Mouse (Mus musculus): ENCODE results near the gene Msx1.

Gene Msx1

DNA sequence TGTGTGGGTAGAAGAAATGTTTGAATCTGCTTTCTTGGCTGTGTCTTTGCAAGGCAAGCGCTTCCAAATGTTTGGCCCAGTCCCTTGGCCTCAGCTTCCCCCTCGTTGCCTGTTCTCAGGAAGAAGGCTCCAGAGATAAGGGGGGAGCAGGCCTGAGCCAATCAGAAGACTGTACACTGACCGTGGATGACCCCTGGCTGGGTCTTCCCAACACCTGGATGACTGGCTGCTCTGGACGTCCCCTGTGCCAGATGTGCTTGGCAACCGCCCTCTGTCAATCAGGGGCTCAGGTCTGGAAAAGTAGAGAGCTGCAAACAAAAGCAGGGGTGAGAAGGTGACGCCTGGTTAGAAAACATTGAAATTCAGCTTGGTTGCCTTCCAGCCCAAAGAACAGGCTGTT is 27.1 kb downstream of the Msx1 start:
- DNase-seq (ENCODE audit: low read depth, low spot score) = no peak

DNA sequence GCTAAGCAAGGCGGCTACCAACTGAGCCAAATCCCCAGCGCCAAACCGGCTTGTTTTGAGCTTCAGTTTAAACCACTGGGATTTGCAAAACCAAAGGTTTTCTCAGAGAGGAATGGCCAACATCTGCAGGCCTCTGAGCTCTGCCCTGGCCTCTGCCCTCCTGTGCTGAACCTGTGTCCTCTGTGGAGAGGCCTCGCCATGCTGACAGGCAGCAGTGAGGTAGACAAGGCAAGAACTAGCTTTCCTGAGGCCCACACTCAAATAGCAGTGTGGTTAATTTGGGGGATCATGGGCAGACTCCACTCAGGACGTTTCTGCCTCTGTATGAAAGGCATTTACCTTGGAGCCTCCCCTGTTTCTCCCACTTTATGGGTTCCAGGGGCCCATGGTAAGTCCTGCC is 27.6 kb downstream of the Msx1 start:
- no peak for DNase-seq (ENCODE audit: low read depth, low spot score)

DNA sequence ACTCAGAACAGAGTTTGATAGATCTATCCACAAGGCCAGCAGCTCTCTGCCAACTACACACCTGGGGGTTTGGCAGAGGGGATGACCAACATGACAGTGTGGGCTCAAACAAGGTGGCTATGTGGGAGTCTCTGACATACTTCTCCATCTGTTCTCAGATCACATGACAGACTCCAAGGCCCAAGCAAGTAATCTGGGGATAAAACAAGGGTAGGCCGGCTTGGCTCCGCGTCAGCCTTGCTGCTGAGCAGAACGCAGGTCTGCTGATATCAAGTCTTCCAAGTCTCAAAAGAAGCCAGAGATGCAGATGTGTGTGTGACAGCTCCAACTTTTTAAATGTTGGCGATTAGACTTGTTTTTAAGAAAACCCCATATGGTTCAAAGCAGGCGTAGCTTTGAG is 28.7 kb downstream of the Msx1 start:
- peak; percentile 13 for DNase-seq (ENCODE audit: low read depth, low spot score)

DNA sequence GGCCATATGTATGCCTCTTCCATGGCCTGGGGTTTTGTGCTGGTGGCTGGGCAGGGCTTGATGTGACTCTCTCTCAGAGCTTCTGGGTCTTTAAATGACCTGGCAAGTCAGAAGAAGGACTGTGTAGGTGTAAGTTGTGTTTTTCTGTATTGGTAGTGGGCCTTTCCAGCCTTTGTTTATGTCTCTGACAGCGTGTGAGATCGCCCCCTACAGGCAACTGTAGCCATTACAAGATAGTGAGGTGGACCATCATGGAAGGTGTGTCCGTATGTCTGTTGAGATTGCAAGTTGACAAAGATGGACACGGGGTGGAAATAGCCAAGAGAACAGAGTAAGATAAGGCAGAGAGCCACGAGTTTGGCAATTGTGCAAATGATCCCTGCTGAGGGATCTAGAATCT is 32.2 kb downstream of the Msx1 start:
- DNase-seq (ENCODE audit: low read depth, low spot score) = no peak

DNA sequence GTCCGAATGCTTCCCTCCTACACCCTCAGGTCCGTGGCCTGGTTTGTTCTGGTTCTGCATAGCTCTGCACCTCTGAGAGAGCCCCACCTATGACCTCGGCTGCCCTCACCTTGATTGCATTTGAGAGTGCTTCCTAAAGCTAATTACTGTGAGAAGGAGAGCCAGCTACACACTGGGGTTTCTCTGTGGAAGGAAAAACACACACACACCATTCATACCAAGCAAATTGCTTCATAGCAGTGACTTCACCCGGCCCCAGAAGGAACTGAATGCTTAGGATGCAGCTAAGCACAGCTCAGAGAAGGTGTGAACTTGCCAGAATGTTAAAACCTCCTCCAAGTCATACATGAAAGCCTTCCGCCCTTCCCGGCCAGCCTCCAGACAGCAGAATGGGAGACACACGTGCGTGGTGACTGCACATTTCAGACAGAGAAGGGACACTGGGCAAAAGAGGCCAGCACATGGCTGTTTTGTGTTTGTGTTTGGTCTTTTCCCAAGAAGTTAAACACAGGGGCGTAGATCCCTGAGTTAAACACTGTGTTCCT is 39.5 kb downstream of the Msx1 start:
- peak; percentile 10 for DNase-seq (ENCODE audit: low read depth, low spot score)

DNA sequence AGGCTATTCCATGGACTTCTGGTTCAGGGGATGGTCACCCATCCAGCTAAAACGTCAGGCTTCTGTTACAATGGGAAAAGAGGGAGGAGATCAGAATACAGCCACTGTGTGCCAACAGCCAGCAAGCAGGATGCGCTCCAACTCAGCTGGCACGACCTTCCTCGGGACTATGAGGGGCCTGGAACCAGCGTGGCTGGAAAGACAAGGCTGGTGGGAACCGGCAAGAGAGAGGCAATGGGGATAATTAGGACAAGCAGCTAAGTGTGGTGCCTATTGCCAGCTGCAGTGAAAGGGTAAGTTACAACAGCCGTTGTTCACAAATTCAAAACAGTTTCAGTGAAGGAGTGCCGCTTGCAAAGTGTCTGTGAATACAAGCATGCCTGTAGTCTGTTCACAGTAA is 41.1 kb downstream of the Msx1 start:
- DNase-seq (ENCODE audit: low read depth, low spot score) = no peak

DNA sequence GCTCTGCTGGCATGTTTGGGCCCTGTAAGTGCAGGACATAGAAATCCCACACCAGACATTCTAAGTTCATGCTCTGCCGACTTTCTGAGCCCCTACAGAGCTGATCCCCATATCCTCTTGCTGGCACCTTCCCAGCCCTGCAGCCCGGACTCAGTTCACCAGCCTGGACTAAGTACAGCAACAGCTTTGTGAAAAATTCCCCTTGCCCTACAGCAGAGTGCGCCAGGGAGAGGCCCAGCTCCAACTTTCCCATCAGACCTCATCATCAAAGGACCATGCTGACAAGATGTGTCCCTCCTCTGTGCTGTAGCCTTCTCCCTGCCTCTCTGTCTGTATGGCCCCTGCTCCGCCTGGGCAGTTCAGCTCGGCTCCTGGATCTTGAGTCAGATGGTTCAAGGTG is 48.7 kb downstream of the Msx1 start:
- DNase-seq (ENCODE audit: low read depth, low spot score) = no peak

DNA sequence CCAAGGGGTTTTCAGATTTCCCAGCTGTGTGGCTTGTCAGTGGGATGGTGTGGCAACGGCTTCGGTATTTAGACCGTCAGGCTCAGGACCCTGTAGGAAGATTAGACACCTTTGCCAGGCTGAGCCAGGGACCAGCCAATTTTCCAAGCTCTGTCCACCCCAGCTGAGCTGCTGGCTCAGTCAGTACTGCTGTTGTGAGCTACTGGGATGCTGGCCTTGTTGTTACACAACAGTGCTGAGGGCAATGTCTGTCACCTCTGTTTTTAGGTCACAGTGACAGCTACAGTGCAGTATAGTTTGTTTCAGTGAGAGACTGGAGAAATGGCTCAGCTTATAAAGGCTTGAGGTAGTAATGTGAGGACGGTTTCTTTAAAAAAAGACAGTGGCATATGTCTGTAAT is 50.4 kb downstream of the Msx1 start:
- DNase-seq (ENCODE audit: low read depth, low spot score) = peak; percentile 20

DNA sequence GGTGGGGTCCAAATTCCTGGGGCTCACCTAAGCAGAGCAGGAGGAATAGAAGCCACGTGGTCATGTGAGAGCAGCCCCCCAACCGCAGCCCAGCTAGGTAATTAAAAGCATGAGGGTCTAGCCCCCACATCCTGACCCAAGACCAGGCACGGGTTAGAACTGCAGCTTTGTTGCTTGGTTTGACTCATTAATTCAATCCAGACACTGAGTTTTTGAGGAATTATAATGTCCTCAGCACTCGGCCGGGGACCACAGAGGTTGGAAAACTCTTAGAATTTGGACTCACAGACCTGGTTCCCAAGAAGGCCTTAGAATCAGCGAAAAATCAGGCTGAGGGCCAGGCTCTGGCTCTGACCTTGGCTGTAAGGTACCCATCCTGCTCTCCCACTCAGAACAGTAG is 53.5 kb downstream of the Msx1 start:
- DNase-seq (ENCODE audit: low read depth, low spot score) = no peak

All from brain, adult 2 months (tissue).